Mouse (Mus musculus) yolk sac, embryonic 10.5 days (tissue): ENCODE results near the gene Gad1.

Experiments used
- DNase-seq: peaks from one replicate; pipeline ENCODE4 v3.0.0-alpha.2; 2017; ENCODE audit warnings: low spot score

Gene Gad1

DNA sequence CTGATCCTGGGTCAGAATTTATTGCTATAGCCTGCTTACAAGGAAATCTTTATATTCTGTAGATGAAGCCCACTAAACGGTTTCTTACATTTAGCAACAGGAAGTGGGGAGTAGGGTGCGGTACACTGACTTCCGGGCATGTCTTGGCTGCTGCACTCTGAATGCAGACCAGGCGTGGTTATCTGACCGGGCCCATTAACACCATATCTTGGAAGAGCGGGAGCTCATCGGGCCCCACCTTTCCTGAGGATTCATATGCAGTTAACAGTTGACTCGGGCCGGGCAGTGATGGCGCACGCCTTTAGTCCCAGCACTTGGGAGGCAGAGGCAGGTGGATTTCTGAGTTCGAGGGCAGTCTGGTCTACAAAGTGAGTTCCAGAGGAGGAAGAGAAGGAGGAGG, 75.5 kb downstream of the Gad1 start:
- no peak for DNase-seq

DNA sequence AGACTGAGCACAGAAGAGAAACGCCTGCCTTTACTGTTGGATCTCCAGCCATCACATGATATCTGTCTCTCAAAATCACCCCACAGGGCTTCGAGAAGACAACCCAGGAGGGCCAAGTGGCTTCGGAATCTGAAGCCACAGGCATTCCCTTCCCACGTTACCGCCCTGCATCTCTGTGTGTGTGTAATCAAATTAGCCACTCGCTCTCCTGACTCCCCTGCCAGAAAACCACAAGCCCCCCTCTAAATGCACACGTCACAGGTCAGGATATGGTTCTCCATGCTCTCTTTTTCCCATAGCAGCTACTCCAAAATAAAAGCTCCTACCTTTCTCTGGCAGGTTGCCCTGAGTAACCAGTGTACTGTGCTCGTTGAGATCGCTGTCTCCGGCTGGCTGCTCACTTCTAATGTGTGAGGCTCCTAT, 76.5 kb downstream of the Gad1 start:
- DNase-seq = peak; percentile 62

DNA sequence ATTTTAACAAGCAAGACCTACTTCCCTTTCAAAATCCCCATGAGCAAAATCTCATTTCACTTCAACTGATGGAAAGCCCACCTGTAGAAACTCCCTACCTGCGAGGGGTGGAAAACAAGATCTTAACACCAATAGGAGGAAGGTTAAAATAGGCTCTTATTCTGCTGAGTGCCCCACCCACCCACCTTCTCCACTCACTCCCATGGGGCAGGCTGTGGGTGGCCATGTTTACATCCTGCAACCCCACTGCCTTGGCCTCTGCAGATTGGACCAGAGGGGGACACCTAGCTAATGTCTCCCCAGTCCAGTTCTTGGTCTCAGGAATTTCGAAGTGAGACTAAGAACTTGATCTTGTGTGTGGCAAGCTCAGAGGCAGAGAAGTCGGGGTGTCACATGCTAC, 77.0 kb downstream of the Gad1 start:
- DNase-seq = no peak

DNA sequence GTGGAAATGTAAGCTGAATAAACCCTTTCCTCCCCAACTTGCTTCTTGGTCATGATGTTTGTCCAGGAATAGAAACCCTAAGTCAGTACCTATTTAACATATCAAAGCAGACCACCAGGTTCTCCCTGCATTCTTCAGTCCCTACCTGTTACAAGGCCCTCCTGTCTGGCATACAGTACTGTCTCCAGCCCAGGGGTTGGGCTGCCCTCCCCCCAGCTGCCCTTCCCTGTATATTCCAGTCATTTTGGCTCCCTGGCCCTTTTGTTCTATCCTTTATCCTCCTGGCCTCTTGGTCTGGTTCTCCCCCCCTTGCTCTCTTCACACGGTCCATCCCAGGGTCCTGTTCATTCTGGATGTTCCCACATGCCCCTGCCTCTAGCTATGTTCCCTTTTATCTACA, 78.4 kb downstream of the Gad1 start:
- DNase-seq = no peak

DNA sequence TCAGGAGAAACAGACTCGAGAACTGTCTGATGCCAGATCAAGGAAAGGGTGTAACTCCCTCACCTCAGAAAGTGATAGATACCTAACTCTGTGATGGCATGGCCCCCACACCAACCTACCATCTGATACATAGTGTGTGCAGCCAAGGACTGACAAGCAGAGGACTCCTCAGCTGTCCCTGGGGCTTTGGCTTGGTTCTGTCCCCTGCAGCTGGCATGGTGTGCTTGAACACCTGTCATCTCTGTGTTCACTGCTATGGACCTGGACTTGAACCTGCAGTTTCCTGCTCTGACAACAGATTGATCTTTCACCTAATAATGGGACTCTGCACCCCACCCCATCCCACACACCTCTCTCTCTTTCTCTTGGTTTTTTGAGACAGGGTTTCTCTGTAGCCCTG, 79.5 kb downstream of the Gad1 start:
- DNase-seq = no peak

DNA sequence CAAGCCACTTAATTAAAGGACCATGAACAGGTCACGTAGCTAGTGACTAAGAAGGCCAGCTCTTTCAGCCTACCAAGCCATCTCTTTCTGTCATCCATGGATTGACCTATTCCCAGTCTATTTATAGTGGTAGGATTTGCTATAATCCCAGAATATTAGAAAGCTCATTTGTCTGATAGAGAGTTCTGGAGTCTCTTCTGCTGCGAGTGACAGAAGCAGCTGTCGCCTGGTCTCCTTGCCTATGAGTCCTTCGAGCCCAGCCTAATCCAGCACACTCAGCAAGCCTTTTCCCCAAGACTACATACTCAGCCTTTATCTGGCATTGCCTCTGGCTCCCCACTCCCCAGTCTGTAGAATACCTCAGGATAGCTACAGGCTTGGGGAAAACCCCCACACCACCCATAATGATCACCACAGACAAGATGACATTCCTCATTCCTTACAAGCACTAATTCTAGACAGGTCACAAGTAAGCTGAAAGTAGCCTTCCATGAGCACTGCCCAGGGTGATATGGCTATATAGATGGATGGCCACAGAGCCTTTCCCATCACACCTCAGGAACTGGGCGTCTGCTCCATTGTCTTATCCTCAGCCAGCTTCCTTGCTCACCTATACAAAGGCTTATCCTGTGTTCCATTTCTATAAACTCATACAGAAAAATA, 81.3 kb downstream of the Gad1 start:
- no peak for DNase-seq

DNA sequence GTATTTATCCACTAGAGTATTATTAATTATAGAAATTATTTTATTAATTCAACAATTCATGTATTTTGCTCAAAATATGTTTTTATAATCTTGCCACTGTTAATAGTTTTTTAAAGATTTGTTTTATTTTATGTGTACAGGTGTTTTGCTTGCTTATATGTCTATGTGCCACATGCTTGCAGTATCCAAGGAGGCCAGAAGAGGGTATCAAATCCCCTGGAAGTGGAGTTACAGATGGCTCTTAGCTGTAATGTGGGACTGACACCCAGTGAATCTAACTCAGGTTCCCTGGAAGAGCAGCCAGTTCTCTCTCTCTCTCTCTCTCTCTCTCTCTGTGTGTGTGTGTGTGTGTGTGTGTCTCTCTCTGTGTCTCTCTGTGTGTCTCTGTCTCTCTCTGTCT, 88.1 kb downstream of the Gad1 start:
- no peak for DNase-seq

DNA sequence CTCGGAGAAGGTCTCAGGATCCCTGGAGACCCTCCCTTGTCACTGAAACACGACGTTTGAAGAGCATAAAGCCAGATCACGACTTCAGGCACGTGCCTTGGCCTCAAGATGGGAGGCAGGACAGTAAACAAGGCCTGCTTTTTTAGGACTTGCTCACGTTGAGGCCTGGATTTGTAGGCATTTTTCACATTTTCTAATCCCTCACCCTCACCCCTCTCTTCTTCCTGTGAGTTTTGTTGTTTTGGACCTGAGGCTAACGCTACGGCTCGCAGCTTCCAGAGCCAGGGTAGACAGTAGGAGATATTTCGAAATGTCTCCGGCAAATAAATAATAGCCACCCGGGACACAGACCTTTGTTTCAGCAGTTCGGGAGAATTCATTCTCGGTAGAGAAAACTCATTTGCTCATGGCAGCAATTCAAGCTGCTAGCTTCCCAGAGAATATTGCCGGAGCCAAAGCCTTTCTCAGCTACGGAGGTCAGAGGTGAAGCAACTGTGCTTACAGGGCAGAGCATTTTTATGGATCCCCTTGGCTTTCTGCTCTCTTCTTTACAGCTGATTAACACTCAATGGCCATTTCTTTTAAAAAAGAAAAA, 90.2 kb downstream of the Gad1 start:
- DNase-seq = no peak

DNA sequence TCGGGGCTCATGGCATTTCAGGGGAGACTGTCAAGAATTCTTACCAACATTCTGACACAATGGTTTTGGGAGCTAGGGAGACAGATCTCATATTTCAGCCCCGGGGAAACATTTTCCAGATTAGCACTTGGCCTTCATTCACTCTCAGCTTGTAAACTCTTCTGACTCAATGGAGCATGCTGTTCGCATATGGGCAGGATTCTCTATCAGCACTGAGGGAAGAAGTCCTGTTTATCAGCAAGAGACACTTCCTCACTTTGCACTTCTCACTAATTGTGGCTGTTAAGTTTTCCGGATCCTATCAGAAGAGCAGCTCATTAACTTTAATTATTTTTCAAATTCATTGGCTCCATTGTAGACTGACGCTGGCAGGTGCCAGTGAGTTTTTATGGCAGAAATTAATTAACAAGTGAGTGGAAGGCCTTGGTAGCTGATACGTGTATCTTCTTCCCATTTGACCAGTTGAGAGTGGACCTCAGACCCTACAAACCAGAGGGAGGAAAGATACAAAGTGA, 92.5 kb downstream of the Gad1 start:
- DNase-seq = no peak

DNA sequence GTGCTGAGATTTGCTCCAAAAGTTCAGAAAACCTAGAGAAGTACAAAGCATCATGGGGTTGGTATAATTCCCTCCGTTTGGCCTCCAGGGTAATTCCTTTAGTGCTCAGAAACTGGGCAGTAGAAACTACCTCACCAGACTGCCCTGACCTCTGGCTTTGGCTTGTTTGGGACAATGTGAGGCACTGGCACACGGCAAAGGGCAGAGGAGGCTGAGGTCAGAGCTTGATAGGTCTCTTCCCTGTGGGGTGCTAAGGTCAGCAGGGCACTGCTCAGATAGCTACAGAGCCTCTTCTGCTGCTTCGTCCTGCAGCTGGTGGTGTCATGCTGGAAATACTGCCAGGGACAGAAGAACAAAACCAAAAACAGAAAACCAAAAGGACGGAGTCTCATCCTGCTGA, 94.8 kb downstream of the Gad1 start:
- no peak for DNase-seq

DNA sequence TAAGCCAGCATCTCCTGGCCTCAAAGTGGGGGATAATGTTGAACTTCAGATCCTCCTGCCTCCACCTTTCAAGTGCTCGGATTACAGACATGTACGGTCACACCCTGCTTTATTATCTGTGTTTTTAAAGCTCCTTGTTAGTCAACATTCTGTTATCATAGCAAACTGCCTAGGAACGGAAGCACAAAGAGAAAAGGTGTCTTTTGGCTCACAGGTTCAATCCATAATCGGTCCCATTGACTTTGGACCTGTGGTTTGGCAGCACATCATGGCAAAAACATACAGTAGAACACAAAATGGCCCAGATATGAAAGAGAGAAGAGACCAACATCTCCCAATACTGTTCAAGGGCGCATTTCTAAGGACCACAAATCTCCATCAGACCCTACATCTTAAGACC, 95.4 kb downstream of the Gad1 start:
- DNase-seq = no peak

DNA sequence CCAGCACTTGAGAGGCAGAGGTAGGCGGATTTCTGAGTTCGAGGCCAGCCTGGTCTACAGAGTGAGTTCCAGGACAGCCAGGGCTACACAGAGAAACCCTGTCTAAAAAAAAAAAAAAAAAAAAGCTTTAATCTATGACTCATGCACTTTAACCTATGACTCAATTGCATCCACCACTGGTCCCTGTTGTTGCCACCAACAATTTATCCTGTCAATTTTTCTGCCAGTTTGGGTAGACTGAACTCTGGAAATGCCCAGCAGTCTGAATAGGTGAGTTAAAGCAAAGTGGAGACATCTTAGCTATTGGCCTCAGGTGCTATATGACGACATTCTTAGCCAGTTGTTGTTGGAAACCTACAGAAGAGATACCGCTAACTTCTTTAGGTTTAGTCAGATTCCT, 96.6 kb downstream of the Gad1 start:
- DNase-seq = no peak
